Mouse (Mus musculus): Measurements from ENCODE around the gene Pbld2. TPM values are rescaled to one million over a fixed set of nuclear protein-coding genes. Genes with fewer than 3 reads are reported as not detected.

Pbld2 gene
- total RNA-seq, 2 experiments from 2014 or later, result 1.8 to 3.2 TPM

Other genes starting within 250 kb of the Pbld2 start
- gene Ccar1, start 232.0 kb upstream of the Pbld2 start, total RNA-seq (2021), result 10 to 100 TPM; 88.1 to 90.3 TPM
- gene Tet1, start 115.3 kb upstream of the Pbld2 start, total RNA-seq (2021), result 10 to 100 TPM; 52.4 to 53.9 TPM
- gene Slc25a16, start 103.7 kb upstream of the Pbld2 start, total RNA-seq (2021), result 10 to 100 TPM; 22.1 to 22.6 TPM
- 1 to 10 TPM; 3.3 to 4.0 TPM for gene Dna2, start 77.3 kb upstream of the Pbld2 start, total RNA-seq (2021)
- 10 to 100 TPM; 87.8 to 96.1 TPM for gene Rufy2, start 44.1 kb upstream of the Pbld2 start, total RNA-seq (2021)
- gene Hnrnph3, start 98 bp upstream of the Pbld2 start, total RNA-seq (2021), result 10 to 100 TPM; 62.6 to 68.1 TPM
- under 1 TPM in 1 of 2 experiments, not detected in 1; 0.24 TPM for gene Pbld1, start 35.8 kb downstream of the Pbld2 start, total RNA-seq (2021)
- gene Atoh7, start 75.3 kb downstream of the Pbld2 start, total RNA-seq (2021), result 1 to 10 TPM; 1.0 to 1.3 TPM
- 1 to 10 TPM; 4.0 to 4.3 TPM for gene Mypn, start 179.6 kb downstream of the Pbld2 start, total RNA-seq (2021)
- gene Herc4, start 219.5 kb downstream of the Pbld2 start, total RNA-seq (2021), result 10 to 100 TPM; 47.7 to 55.8 TPM